ENCODE assay signal across 11 mouse cellular contexts in the genomic region with DNA sequence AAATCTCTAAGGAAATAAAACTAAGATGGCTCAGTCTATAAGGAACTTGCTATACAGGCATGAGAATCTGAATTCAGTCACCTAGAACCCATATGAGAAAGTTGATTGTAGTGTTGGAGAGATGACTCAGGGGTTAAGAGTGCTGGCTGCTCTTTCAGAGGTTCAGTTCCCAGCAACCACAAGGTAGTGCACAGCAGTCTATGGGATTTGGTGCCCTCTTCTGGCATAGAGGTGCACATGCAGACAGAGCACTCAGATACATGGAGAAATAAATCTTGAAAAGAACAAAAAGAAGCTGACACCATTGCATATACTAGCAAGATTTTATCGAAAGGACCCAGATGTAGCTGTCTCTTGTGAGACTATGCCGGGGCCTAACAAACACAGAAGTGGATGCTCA. TPM values are rescaled to one million over a fixed set of nuclear protein-coding genes. Genes with fewer than 3 reads are reported as not detected.
DNase-seq lines count a peak whose midpoint lies in the region; ATAC-seq and TF ChIP-seq lines count a peak whose summit lies in the region.
"Had no signal": no experiment of that assay in that cellular context is flagged by ENCODE, and none has a peak within 500 bp of the region (broad histone marks: within the 10 kb centered on the region; RNA-seq: fewer than 3 reads in every experiment).

No protein-coding gene starts in this region.

- H3K27me3 ChIP-seq in forebrain, embryonic 14.5 days (replicated peaks; ENCODE audit: control insufficient read depth, insufficient read depth, low read length): no peaks in the 10 kb centered on the region
- H3K27me3 ChIP-seq in forebrain, embryonic 15.5 days: no peaks in the 10 kb centered on the region
- no peaks in the 10 kb centered on the region for H3K27me3 ChIP-seq in midbrain, postnatal 0 days (ENCODE audit: insufficient read depth, low read length)
- no peaks in the 10 kb centered on the region for H3K27me3 ChIP-seq in midbrain, embryonic 11.5 days (ENCODE audit: control insufficient read depth, insufficient read depth, low read length)
- H3K27me3 ChIP-seq in splenic B cell, adult 2 months (ENCODE audit: control insufficient read depth, insufficient read depth, low read length, poor library complexity, severe bottlenecking): no peaks in the 10 kb centered on the region
- H3K27me3 ChIP-seq in embryonic facial prominence, embryonic 10.5 days (replicated peaks; ENCODE audit: low read depth, poor library complexity, severe bottlenecking): no peaks in the 10 kb centered on the region

- no peak overlapping the region for H3K4me3 ChIP-seq in forebrain, embryonic 14.5 days (ENCODE audit: low read depth, low read length)
- H3K4me3 ChIP-seq in forebrain, embryonic 15.5 days: no peak overlapping the region
- H3K4me3 ChIP-seq in midbrain, postnatal 0 days (ENCODE audit: low read depth, low read length): no peak overlapping the region
- no peak overlapping the region for H3K4me3 ChIP-seq in midbrain, embryonic 11.5 days (ENCODE audit: low read depth, low read length)
- H3K4me3 ChIP-seq in cortical plate, adult 2 months (ENCODE audit: insufficient read depth, low read length): no peak overlapping the region
- no peak overlapping the region for H3K4me3 ChIP-seq in embryonic facial prominence, embryonic 10.5 days

- DNase-seq in forebrain, embryonic 14.5 days (ENCODE audit: low spot score): peak; percentile 27
- DNase-seq in midbrain, postnatal 0 days (ENCODE audit: low spot score): no peak
- DNase-seq in midbrain, embryonic 11.5 days (ENCODE audit: low spot score, missing footprints): no peak
- DNase-seq in splenic B cell, adult 2 months (ENCODE audit: low read depth, low spot score): peak; percentile 64
- DNase-seq in urinary bladder, postnatal 4 days (ENCODE audit: low spot score in 2 of 2): no peak
- no peak for DNase-seq in embryonic facial prominence, embryonic 10.5 days (ENCODE audit: low spot score)
- DNase-seq: cerebellum, postnatal 36 days; kidney, postnatal 4 days had no signal

- H3K27ac ChIP-seq in forebrain, embryonic 14.5 days (ENCODE audit: low read depth, low read length): no peak overlapping the region
- H3K27ac ChIP-seq in forebrain, embryonic 15.5 days (replicated peaks): no peak overlapping the region
- no peak overlapping the region for H3K27ac ChIP-seq in midbrain, postnatal 0 days (ENCODE audit: low read depth, low read length)
- H3K27ac ChIP-seq in midbrain, embryonic 11.5 days (ENCODE audit: low read depth, low read length): no peak overlapping the region
- no peak overlapping the region for H3K27ac ChIP-seq in cortical plate, adult 2 months (ENCODE audit: insufficient read depth, low read length)
- no peak overlapping the region for H3K27ac ChIP-seq in embryonic facial prominence, embryonic 10.5 days (replicated peaks)

- H3K9me3 ChIP-seq in forebrain, embryonic 14.5 days (replicated peaks; ENCODE audit: control insufficient read depth, low read length): no peaks in the 10 kb centered on the region
- H3K9me3 ChIP-seq in forebrain, embryonic 15.5 days: no peaks in the 10 kb centered on the region
- no peaks in the 10 kb centered on the region for H3K9me3 ChIP-seq in midbrain, postnatal 0 days (ENCODE audit: low read length)
- no peaks in the 10 kb centered on the region for H3K9me3 ChIP-seq in midbrain, embryonic 11.5 days (ENCODE audit: control insufficient read depth, low read length)
- H3K9me3 ChIP-seq in embryonic facial prominence, embryonic 10.5 days: no peaks in the 10 kb centered on the region

- TF ChIP-seq POLR2A in cortical plate, adult 2 months (IDR thresholded peaks at IDR 0.05; ENCODE audit: extremely low read depth, insufficient read depth, low read length): no peak

- H3K36me3 ChIP-seq in forebrain, embryonic 14.5 days (ENCODE audit: control insufficient read depth, insufficient read depth, low read length): peaks cover 24% of the 10 kb centered on the region
- peaks cover 31% of the 10 kb centered on the region for H3K36me3 ChIP-seq in forebrain, embryonic 15.5 days
- peaks cover 20% of the 10 kb centered on the region for H3K36me3 ChIP-seq in midbrain, postnatal 0 days (ENCODE audit: insufficient read depth, low read length)
- H3K36me3 ChIP-seq in midbrain, embryonic 11.5 days (ENCODE audit: control insufficient read depth, insufficient read depth, low read length): peaks cover 11% of the 10 kb centered on the region
- H3K36me3 ChIP-seq in splenic B cell, adult 2 months (ENCODE audit: control insufficient read depth, insufficient read depth, low read length, poor library complexity, severe bottlenecking): peaks cover 6% of the 10 kb centered on the region; the same call in 1 of the 2 replicates
- peaks cover 39% of the 10 kb centered on the region for H3K36me3 ChIP-seq in embryonic facial prominence, embryonic 10.5 days (replicated peaks)

- WGBS in forebrain, embryonic 14.5 days: 94% methylated on average over 2 of the region's 2 CpGs
- 84% methylated on average over 2 of the region's 2 CpGs for WGBS in forebrain, embryonic 15.5 days
- WGBS in midbrain, postnatal 0 days: 95% methylated on average over 2 of the region's 2 CpGs
- WGBS in midbrain, embryonic 11.5 days: 90% methylated on average over 2 of the region's 2 CpGs
- WGBS in embryonic facial prominence, embryonic 10.5 days: 86% methylated on average over 2 of the region's 2 CpGs

- no peak overlapping the region for H3K9ac ChIP-seq in forebrain, embryonic 14.5 days (ENCODE audit: low read length)
- no peak overlapping the region for H3K9ac ChIP-seq in forebrain, embryonic 15.5 days (replicated peaks)
- H3K9ac ChIP-seq in midbrain, postnatal 0 days (replicated peaks; ENCODE audit: low read length, poor library complexity, severe bottlenecking): no peak overlapping the region
- no peak overlapping the region for H3K9ac ChIP-seq in midbrain, embryonic 11.5 days (ENCODE audit: low read length)

- ATAC-seq in forebrain, embryonic 14.5 days: 0 out of 2 replicates have a peak, but pooled peaks have one; percentile 40
- no peak for ATAC-seq in forebrain, embryonic 15.5 days (replicated peaks)
- ATAC-seq in midbrain, postnatal 0 days (ENCODE audit: low FRiP score): no peak
- ATAC-seq in midbrain, embryonic 11.5 days (ENCODE audit: low FRiP score): no peak

- H3K4me2 ChIP-seq in forebrain, embryonic 14.5 days (ENCODE audit: low read length): no peak overlapping the region
- no peak overlapping the region for H3K4me2 ChIP-seq in forebrain, embryonic 15.5 days (replicated peaks)
- no peak overlapping the region for H3K4me2 ChIP-seq in midbrain, postnatal 0 days (ENCODE audit: low read depth, low read length, poor library complexity, severe bottlenecking)
- no peak overlapping the region for H3K4me2 ChIP-seq in midbrain, embryonic 11.5 days

- H3K4me1 ChIP-seq in forebrain, embryonic 14.5 days (ENCODE audit: control insufficient read depth, insufficient read depth, low read length): peaks cover under 1% of the 10 kb centered on the region; the same call in 1 of the 2 replicates
- peaks cover 3% of the 10 kb centered on the region for H3K4me1 ChIP-seq in forebrain, embryonic 15.5 days
- H3K4me1 ChIP-seq in midbrain, postnatal 0 days (ENCODE audit: insufficient read depth, low read length): no peaks in the 10 kb centered on the region
- peaks cover under 1% of the 10 kb centered on the region; the same call in 1 of the 2 replicates for H3K4me1 ChIP-seq in midbrain, embryonic 11.5 days (ENCODE audit: control insufficient read depth, insufficient read depth, low read length)
- H3K4me1 ChIP-seq in cortical plate, adult 2 months (ENCODE audit: control insufficient read depth, insufficient read depth, low read length): no peaks in the 10 kb centered on the region
- H3K4me1 ChIP-seq in embryonic facial prominence, embryonic 10.5 days: peaks cover 2% of the 10 kb centered on the region

- TF ChIP-seq CTCF in midbrain, postnatal 0 days (IDR thresholded peaks at IDR 0.05): peak; percentile 60
- TF ChIP-seq CTCF in cortical plate, adult 2 months (IDR thresholded peaks at IDR 0.05; ENCODE audit: extremely low read depth, insufficient read depth, low read length): peak; percentile 35

RNA-seq across cellular contexts. Expression of gene Mrpl11, which starts 6.3 kb away (rescaled TPM):
- polyA plus RNA-seq in forebrain, embryonic 14.5 days (2014; fragmentation: Nextera tagmentation; extraction: Ambion mirVana): 145 and 148 TPM in 2 replicates
- 118 and 119 TPM in 2 replicates for polyA plus RNA-seq in forebrain, embryonic 15.5 days (2015; fragmentation: Nextera tagmentation; extraction: Ambion mirVana)
- 88.2 and 93.1 TPM in 2 replicates for total RNA-seq in midbrain, postnatal 0 days (2014; rRNA removed)
- 141 and 145 TPM in 2 replicates for polyA plus RNA-seq in midbrain, postnatal 0 days (2015; fragmentation: Nextera tagmentation; extraction: Ambion mirVana)
- polyA plus RNA-seq in midbrain, embryonic 11.5 days (2014; fragmentation: Nextera tagmentation; extraction: Ambion mirVana): 157 and 158 TPM in 2 replicates
- 70.5 and 74.8 TPM in 2 replicates for polyA plus RNA-seq in cortical plate, adult 2 months (2012; rRNA removed)
- 164 and 165 TPM in 2 replicates for polyA plus RNA-seq in embryonic facial prominence, embryonic 10.5 days (2016; fragmentation: Nextera tagmentation; extraction: Ambion mirVana)

RNA-seq across cellular contexts. Expression of gene Npas4, which starts 21.9 kb away (rescaled TPM):
- polyA plus RNA-seq in forebrain, embryonic 14.5 days (2014; fragmentation: Nextera tagmentation; extraction: Ambion mirVana): 0.08 and 0.14 TPM in 2 replicates
- 0.14 and 0.23 TPM in 2 replicates for polyA plus RNA-seq in forebrain, embryonic 15.5 days (2015; fragmentation: Nextera tagmentation; extraction: Ambion mirVana)
- total RNA-seq in midbrain, postnatal 0 days (2014; rRNA removed): 3.4 and 5.9 TPM in 2 replicates
- polyA plus RNA-seq in midbrain, postnatal 0 days (2015; fragmentation: Nextera tagmentation; extraction: Ambion mirVana): 0.36 and 0.43 TPM in 2 replicates
- polyA plus RNA-seq in midbrain, embryonic 11.5 days (2014; fragmentation: Nextera tagmentation; extraction: Ambion mirVana): 0.04 TPM in 1 of 2 replicates, not detected in the other
- polyA plus RNA-seq in cortical plate, adult 2 months (2012; rRNA removed): 16.8 and 20.6 TPM in 2 replicates
- polyA plus RNA-seq in embryonic facial prominence, embryonic 10.5 days (2016; fragmentation: Nextera tagmentation; extraction: Ambion mirVana): not detected in 2 replicates
- polyA plus RNA-seq: lung, embryonic 16.5 days had no signal

RNA-seq across cellular contexts. Expression of gene Peli3, which starts 25.3 kb away (rescaled TPM):
- polyA plus RNA-seq in forebrain, embryonic 14.5 days (2014; fragmentation: Nextera tagmentation; extraction: Ambion mirVana): 4.9 and 7.8 TPM in 2 replicates
- polyA plus RNA-seq in forebrain, embryonic 15.5 days (2015; fragmentation: Nextera tagmentation; extraction: Ambion mirVana): 11.1 and 11.6 TPM in 2 replicates
- total RNA-seq in midbrain, postnatal 0 days (2014; rRNA removed): 10.9 and 24.4 TPM in 2 replicates
- 8.4 and 8.6 TPM in 2 replicates for polyA plus RNA-seq in midbrain, postnatal 0 days (2015; fragmentation: Nextera tagmentation; extraction: Ambion mirVana)
- 1.3 and 1.5 TPM in 2 replicates for polyA plus RNA-seq in midbrain, embryonic 11.5 days (2014; fragmentation: Nextera tagmentation; extraction: Ambion mirVana)
- polyA plus RNA-seq in cortical plate, adult 2 months (2012; rRNA removed): 15.8 and 19.5 TPM in 2 replicates
- 2.6 and 3.1 TPM in 2 replicates for polyA plus RNA-seq in embryonic facial prominence, embryonic 10.5 days (2016; fragmentation: Nextera tagmentation; extraction: Ambion mirVana)

RNA-seq across cellular contexts. Expression of gene Dpp3, which starts 40.1 kb away (rescaled TPM):
- polyA plus RNA-seq in forebrain, embryonic 14.5 days (2014; fragmentation: Nextera tagmentation; extraction: Ambion mirVana): 100.0 and 103 TPM in 2 replicates
- polyA plus RNA-seq in forebrain, embryonic 15.5 days (2015; fragmentation: Nextera tagmentation; extraction: Ambion mirVana): 101 and 103 TPM in 2 replicates
- total RNA-seq in midbrain, postnatal 0 days (2014; rRNA removed): 84.6 and 94.7 TPM in 2 replicates
- polyA plus RNA-seq in midbrain, postnatal 0 days (2015; fragmentation: Nextera tagmentation; extraction: Ambion mirVana): 87.7 and 96.3 TPM in 2 replicates
- polyA plus RNA-seq in midbrain, embryonic 11.5 days (2014; fragmentation: Nextera tagmentation; extraction: Ambion mirVana): 153 and 159 TPM in 2 replicates
- 51.5 and 54.5 TPM in 2 replicates for polyA plus RNA-seq in cortical plate, adult 2 months (2012; rRNA removed)
- 194 and 203 TPM in 2 replicates for polyA plus RNA-seq in embryonic facial prominence, embryonic 10.5 days (2016; fragmentation: Nextera tagmentation; extraction: Ambion mirVana)

RNA-seq across cellular contexts. Expression of gene Slc29a2, which starts 55.4 kb away (rescaled TPM):
- polyA plus RNA-seq in forebrain, embryonic 14.5 days (2014; fragmentation: Nextera tagmentation; extraction: Ambion mirVana): 7.4 and 8.0 TPM in 2 replicates
- 10.1 and 10.4 TPM in 2 replicates for polyA plus RNA-seq in forebrain, embryonic 15.5 days (2015; fragmentation: Nextera tagmentation; extraction: Ambion mirVana)
- total RNA-seq in midbrain, postnatal 0 days (2014; rRNA removed): 21.4 and 30.2 TPM in 2 replicates
- 19.1 and 21.1 TPM in 2 replicates for polyA plus RNA-seq in midbrain, postnatal 0 days (2015; fragmentation: Nextera tagmentation; extraction: Ambion mirVana)
- 4.2 TPM in 2 replicates for polyA plus RNA-seq in midbrain, embryonic 11.5 days (2014; fragmentation: Nextera tagmentation; extraction: Ambion mirVana)
- polyA plus RNA-seq in cortical plate, adult 2 months (2012; rRNA removed): 19.8 and 21.5 TPM in 2 replicates
- polyA plus RNA-seq in embryonic facial prominence, embryonic 10.5 days (2016; fragmentation: Nextera tagmentation; extraction: Ambion mirVana): 7.1 and 8.5 TPM in 2 replicates

Comparison
In these comparisons a context has a peak if more than half of its experiments do, and no peak if none do; other contexts are left out.
1. DNase-seq: peak in forebrain, embryonic 14.5 days (single experiment) and splenic B cell, adult 2 months (single experiment); none in midbrain, postnatal 0 days (single experiment), midbrain, embryonic 11.5 days (single experiment), urinary bladder, postnatal 4 days (0 of 2) and embryonic facial prominence, embryonic 10.5 days (single experiment).
2. RNA of gene Npas4, which starts 21.9 kb away (polyA plus RNA-seq): 16.8 to 20.6 TPM in cortical plate, adult 2 months; 0.36 to 0.43 TPM in midbrain, postnatal 0 days, 0.14 to 0.23 TPM in forebrain, embryonic 15.5 days, 0.08 to 0.14 TPM in forebrain, embryonic 14.5 days, 0.04 TPM in midbrain, embryonic 11.5 days and not detected in embryonic facial prominence, embryonic 10.5 days; every median in the first group is over 10 times any median in the second.